Mouse (Mus musculus): Measurements from ENCODE around the gene Rmi2.

The Rmi2 gene

GRCm38 (mm10) chr16:10867904-10868440 is 33.1 kb downstream of the Rmi2 start:
- DNase-seq: peak in 1 of 2 experiments; percentile 43

DNA sequence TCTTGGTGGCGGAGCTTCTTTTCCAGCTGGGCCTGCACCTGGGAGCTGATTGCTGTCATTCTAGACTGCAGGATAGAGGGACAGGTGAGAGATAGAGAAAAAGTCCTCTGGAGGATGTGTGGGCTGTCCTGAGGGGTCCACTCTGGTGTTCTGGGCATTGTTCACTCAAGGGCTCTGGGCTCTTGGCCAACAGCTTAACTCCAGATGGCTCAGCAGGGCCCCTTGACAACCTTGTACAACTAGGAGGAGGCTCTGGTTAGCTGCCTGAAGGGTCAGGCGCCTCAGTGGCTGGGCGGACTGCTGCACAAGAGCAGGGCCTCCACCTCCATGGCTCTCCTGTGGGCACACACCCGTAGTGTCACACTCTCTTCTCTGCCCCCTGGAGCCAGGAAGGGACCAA is 36.1 kb downstream of the Rmi2 start:
- DNase-seq: no peak

DNA sequence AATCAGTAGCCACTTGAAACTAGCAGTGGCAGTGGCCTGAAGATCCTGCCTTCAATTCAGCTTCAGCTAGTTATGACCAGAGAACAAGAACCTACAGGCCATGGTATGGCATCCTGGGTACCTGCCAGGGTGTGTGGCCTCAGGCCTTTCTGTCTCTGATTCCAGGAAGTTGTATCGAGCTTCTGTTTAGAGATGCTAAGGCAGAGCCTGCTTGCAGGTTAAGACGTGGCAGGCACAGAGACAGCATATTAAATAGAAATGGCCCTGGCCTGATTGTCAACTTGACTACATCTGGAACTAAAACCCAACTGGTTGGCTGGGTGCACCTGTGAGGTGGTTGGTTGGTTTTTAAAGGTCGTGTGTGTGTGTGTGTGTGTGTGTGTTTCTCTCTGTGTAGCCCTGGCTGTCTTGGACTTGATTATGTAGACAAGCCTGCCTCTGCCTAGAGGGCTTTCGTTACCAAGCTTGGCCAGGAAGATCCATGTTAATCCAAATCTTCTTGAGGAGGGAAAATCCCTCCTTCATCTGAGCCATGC is 38.0 kb downstream of the Rmi2 start:
- DNase-seq: no peak

DNA sequence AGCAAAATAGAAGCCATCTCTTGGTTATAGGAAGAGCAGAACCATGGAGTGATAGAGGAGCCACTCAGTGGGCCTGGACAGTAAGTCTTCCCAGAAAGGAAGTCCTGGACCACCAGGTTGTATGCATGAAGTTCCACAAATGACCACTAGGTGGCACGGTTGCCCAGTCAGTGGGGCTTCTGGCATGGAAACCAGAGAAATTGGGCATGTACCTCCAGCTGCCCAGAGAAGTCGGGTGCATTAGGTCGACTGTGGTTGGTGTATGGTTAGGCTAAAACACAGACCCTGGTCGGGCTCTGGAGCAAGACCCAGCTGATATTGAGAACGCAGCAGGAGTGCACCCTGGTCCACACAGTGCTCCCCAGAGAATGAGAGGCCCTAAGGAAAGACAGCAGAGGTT is 38.8 kb downstream of the Rmi2 start:
- peak; percentile 68 to 73 for DNase-seq

GRCm38 (mm10) chr16:10878227-10878626 is 43.4 kb downstream of the Rmi2 start:
- DNase-seq: no peak

- no peak for DNase-seq
These were observed 44.6 kb downstream of the Rmi2 start for GRCm38 (mm10) chr16:10879467-10879866.

DNA sequence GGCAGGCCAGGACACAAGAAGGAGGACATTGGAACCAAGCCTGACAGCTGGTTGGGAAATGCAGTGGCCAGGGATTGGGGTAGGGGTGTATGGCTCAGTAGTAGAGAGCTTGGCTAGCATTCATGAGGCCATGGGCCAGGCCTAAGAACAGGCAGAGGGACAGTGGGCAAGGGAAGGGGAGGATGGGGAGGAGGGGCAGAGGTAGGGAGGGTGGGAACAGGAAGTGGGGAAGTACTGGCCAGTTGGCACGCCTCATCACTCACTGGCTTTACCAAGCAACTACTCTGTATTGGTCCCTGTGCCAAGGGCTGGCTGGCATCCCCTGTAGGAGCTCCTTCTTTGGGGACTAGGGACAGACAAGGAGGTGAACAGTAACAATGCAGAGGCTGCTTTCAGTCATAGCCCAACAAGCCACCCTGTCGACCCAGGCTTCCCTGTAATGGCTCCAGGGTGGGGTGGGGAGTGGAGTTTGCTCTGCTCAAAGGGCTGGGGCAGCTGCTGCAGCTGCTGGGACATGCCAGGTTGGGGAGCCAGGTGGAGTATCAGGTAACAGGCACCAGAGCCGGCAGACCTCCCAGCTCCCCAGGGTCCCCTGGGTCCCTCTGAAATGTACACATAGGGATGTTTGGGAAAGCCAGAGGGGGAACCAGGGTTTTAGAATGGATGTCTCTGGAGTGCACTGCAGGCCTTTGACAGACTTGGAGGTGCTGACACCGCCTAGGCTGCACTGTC is 46.5 kb downstream of the Rmi2 start:
- no peak for DNase-seq

GRCm38 (mm10) chr16:10887436-10887835 is 52.6 kb downstream of the Rmi2 start:
- DNase-seq: no peak

DNA sequence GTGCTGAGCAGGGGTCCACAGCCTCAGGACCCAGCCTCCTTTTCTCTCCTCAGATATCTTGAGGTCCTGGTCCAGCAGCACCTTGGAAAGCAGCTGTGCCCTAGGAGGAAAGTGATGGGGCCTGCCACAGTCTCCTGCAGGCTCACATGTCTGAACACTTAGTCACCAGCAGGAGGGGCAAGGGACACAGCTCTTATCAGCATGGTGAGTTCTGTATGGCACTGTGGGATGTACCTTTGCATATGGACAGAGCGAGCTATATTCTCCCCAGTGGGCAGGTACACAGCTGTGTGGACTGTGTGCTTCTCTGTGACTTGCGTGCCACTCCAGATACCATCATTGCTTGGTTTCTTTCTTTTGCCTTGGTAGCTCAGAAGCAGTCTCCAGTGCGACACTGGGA is 55.5 kb downstream of the Rmi2 start:
- DNase-seq: no peak

GRCm38 (mm10) chr16:10893161-10893560 is 58.3 kb downstream of the Rmi2 start:
- no peak for DNase-seq

GRCm38 (mm10) chr16:10895906-10896305 is 61.0 kb downstream of the Rmi2 start:
- DNase-seq: no peak

- DNase-seq: no peak
These were observed 62.5 kb downstream of the Rmi2 start for GRCm38 (mm10) chr16:10897372-10897771.

- DNase-seq: no peak
These were observed 65.9 kb downstream of the Rmi2 start for GRCm38 (mm10) chr16:10900736-10901135.

DNA sequence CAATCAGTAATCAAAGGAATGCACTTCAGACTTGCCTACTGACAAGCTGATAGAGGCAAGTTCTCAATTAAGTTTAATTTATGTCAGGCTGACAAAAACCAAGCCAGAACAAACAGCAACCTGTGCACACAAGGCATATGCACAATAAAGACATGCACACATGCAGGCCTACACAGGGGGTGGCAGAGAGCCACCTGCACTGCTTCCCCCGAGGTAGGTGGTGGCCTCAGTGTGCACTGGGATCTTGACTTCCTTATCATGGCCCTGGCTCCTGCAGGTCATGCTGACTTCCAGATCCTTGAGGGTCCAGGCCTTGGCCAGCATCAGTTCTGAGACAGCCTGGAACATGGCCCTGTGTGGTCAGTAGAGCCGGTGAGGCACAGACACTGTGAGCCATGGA is 67.1 kb downstream of the Rmi2 start:
- DNase-seq: no peak

- no peak for DNase-seq
These were observed 68.0 kb downstream of the Rmi2 start for GRCm38 (mm10) chr16:10902849-10903248.

GRCm38 (mm10) chr16:10905661-10906113 is 70.8 kb downstream of the Rmi2 start:
- peak; percentile 19 to 32 for DNase-seq

DNA sequence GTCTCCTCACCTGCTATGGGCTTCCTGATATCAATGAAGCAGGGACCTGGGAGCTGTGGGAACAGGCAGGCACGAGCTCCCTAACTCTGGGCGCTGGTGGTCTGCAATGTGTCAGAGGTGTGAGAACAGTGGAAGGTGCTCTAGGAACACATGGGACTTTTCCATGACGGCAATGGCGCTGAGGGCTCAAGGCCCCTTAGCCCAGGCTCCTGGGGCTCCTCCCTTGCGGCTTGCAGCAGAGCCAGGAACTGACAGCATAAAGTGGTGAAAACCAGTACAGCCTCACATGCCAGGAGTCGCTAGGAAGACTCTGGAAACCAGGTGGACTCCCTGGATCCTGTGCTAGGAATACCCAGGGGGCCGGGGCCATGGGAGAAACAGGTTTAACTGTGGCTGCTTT is 75.7 kb downstream of the Rmi2 start:
- no peak for DNase-seq

- no peak for DNase-seq
These were observed 76.2 kb downstream of the Rmi2 start for GRCm38 (mm10) chr16:10911061-10911460.

- DNase-seq: no peak
These were observed 80.2 kb downstream of the Rmi2 start for GRCm38 (mm10) chr16:10915066-10915465.

- no peak for DNase-seq
These were observed 81.4 kb downstream of the Rmi2 start for GRCm38 (mm10) chr16:10916271-10916670.

DNA sequence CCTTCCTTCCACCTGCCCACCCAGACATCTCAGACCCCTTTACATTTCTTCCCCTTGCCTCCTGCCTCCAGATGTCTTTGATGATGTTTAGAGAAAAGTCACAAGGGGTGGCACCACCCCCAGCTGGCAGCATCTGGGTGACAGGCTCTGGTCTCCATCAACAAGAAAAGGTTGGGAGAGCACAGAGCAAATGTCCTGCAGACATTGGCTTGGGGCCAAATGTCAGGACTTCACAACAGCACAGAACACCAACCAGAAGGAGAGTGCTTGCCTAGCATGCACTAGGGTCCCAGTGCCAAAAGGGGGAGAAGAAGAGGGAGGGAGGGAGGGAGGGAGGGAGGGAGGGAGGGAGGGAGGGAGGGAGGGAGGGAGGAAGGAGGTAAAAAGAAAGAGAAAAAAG is 85.0 kb downstream of the Rmi2 start:
- no peak for DNase-seq

DNA sequence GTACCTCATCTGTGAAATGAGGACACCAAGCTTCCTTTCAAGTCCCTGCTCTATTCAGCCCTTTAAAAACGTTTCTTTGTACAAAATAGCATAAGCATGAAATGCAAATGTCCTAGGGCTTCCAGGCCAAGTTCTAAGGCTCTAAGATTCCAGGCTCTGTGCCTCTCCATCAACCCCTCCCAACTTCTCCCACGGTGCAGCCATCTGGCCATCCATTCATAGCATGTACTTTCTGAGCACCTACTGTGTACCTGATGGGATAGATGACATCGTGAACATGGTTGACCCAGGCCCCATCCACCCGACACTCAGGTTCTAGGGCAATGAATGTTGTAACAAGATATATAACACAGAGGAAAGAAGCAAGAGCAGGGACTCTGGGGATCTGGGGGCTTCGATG is 88.7 kb downstream of the Rmi2 start:
- DNase-seq: no peak

DNA sequence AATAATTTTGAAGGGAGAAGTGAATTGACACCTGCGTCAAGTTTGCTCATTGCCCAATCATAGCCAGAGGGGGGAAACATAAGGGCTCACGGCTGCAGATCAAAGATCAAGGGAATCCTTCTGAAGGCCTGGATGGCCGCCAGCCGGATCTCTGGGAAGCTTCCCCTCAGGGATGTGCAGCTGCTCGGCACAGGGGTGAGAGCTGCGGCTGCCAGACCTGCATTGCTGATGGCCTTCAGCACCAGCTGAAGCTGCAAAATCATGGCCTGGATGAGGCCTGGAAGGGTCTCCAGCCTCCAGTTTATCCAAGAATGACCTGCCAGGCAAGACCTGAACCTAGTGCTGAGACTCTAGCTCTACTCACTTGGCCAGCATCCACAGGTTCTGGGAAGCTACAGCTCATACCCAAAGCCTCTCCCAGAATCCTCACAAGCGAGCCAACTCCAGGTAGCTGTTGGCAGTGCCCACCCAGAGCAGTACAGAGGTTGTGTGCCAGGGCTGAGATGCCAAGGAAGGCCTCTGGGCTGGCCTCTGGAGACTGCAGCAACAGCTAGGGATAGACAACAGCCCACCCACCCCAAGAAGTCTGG is 90.8 kb downstream of the Rmi2 start:
- no peak for DNase-seq

DNA sequence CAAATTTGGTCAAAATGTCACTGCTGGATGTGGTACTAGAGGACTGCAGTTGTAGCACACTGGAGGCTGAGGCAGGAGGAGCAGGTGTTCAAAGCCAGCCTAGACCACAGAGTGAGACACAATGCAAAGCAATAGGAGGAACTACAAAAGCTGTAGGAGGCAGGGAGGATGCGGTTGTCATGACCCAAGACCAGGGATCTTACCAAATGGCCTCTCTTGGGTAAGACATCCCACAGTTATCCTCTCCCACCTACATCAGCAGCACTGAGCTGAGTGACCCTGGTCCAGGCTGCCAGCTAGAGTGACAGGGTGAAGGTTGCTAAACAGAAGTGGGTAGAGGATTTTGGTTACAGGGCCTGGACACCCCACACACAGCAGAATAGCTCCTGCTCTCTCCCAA is 92.2 kb downstream of the Rmi2 start:
- no peak for DNase-seq
